Mouse (Mus musculus) heart, embryonic 16.5 days (tissue): ENCODE measurements around the gene Xpnpep2. TPM values are rescaled to one million over a fixed set of nuclear protein-coding genes. Genes with fewer than 3 reads are reported as not detected.

Experiments
- ATAC-seq: fragments of 200-750 bp; cut with Nextera tagmentation; replicated peaks from 2 replicates; pipeline ENCODE4 v1.8.0; 2017; ENCODE audit warnings: moderate number of reproducible peaks; ENCODE audit not compliant: insufficient read depth, low FRiP score; ENCODE audit errors: extremely low read depth
- H3K27ac ChIP-seq: fragments of 300-500 bp; sonication (generic); 2 replicates; pipeline ENCODE4 v1.5.1; 2014; ENCODE audit warnings: mild to moderate bottlenecking, low read length, control low read depth, moderate library complexity
- H3K27me3 ChIP-seq: fragments of 300-500 bp; sonication (generic); 2 replicates; pipeline ENCODE4 v1.6.1; 2014; ENCODE audit warnings: low read length, mixed read lengths; ENCODE audit not compliant: control insufficient read depth, insufficient read depth
- H3K36me3 ChIP-seq: fragments of 300-500 bp; sonication (generic); 2 replicates; pipeline ENCODE4 v1.6.1; 2014; ENCODE audit not compliant: control insufficient read depth, insufficient read depth
- H3K4me1 ChIP-seq: fragments of 300-500 bp; sonication (generic); 2 replicates; pipeline ENCODE4 v1.6.1; 2014; ENCODE audit warnings: low read length, mixed read lengths; ENCODE audit not compliant: control insufficient read depth, insufficient read depth
- H3K4me2 ChIP-seq: fragments of 300-500 bp; sonication (generic); 2 replicates; pipeline ENCODE4 v1.6.1; 2014; ENCODE audit warnings: low read depth, mild to moderate bottlenecking, control low read depth, low read length
- H3K4me3 ChIP-seq: fragments of 300-500 bp; sonication (generic); 2 replicates; pipeline ENCODE4 v1.5.1; 2014; ENCODE audit warnings: mild to moderate bottlenecking, control low read depth, low read length
- H3K9ac ChIP-seq: fragments of 300-500 bp; sonication (generic); 2 replicates; pipeline ENCODE4 v1.6.1; 2014; ENCODE audit warnings: low read length, control low read depth
- H3K9me3 ChIP-seq: fragments of 300-500 bp; sonication (generic); replicated peaks from 2 replicates; pipeline ENCODE4 v1.6.1; 2016; ENCODE audit warnings: low read length; ENCODE audit not compliant: control insufficient read depth
- WGBS: fragments of 180-500 bp; shearing (Covaris S2); extraction: QIAGEN DNeasy Blood & Tissue Kit; methylation state at CpG from one replicate; pipeline ENCODE4 v1.1.7; 2014; 5-methylcytosine and 5-hydroxymethylcytosine counted together
- polyA plus RNA-seq: library from polyadenylated mRNA; unstranded; fragments of >200 nt; fragmentation: Nextera tagmentation; extraction: Ambion mirVana; gene quantifications from 2 replicates; pipeline ENCODE4 v1.2.1, GENCODE M21; 2015

Xpnpep2 gene
- 0.84 and 0.98 TPM in 2 replicates for polyA plus RNA-seq

- Histone ChIP-seq H3K4me1 (no peaks in the 10 kb centered on the region), H3K36me3 (no peaks in the 10 kb centered on the region), H3K4me2 (no peak within 1 kb of the TSS), H3K9me3 (no peaks in the 10 kb centered on the region), H3K9ac (no peak within 1 kb of the TSS), H3K4me3 (no peak within 1 kb of the TSS), H3K27me3 (peaks cover 2% of the 10 kb centered on the region; the same call in 1 of the 2 replicates), H3K27ac (no peak within 1 kb of the TSS)
- ATAC-seq = no peak
- 44% methylated on average over 6 of the region's 6 CpGs for WGBS
These were observed at the start of gene Xpnpep2 for GRCm38 (mm10) chrX:48108394-48109315. Xpnpep2 (plus strand) TSS chrX:48108725.

GRCm38 (mm10) chrX:48062481-48062880 lies 46.0 kb upstream of the Xpnpep2 start:
- no peak overlapping the region for H3K27ac ChIP-seq
- no peaks in the 10 kb centered on the region for H3K36me3 ChIP-seq
- no peaks in the 10 kb centered on the region for H3K4me1 ChIP-seq
- H3K4me2 ChIP-seq = no peak overlapping the region
- H3K9ac ChIP-seq = no peak overlapping the region
- ATAC-seq = no peak
- H3K4me3 ChIP-seq = no peak overlapping the region
- WGBS = 81% methylated on average over 4 of the region's 4 CpGs
- no peaks in the 10 kb centered on the region for H3K9me3 ChIP-seq
- no peaks in the 10 kb centered on the region for H3K27me3 ChIP-seq

GRCm38 (mm10) chrX:48064166-48064853 lies 44.2 kb upstream of the Xpnpep2 start:
- Histone ChIP-seq H3K27ac (no peak overlapping the region), H3K4me1 (no peaks in the 10 kb centered on the region), H3K4me3 (no peak overlapping the region), H3K27me3 (no peaks in the 10 kb centered on the region), H3K4me2 (no peak overlapping the region), H3K36me3 (no peaks in the 10 kb centered on the region), H3K9ac (no peak overlapping the region), H3K9me3 (no peaks in the 10 kb centered on the region)
- WGBS = 43% methylated on average over 5 of the region's 5 CpGs
- no peak for ATAC-seq

GRCm38 (mm10) chrX:48066891-48067290 lies 41.6 kb upstream of the Xpnpep2 start:
- Histone ChIP-seq H3K4me3 (no peak overlapping the region), H3K4me1 (no peaks in the 10 kb centered on the region), H3K9ac (no peak overlapping the region), H3K27me3 (no peaks in the 10 kb centered on the region; the same call in 1 of the 2 replicates), H3K9me3 (no peaks in the 10 kb centered on the region), H3K36me3 (no peaks in the 10 kb centered on the region), H3K4me2 (no peak overlapping the region), H3K27ac (no peak overlapping the region)
- whole genome bisulfite sequencing = 61% methylated on average over 3 of the region's 3 CpGs
- ATAC-seq = no peak

- Histone ChIP-seq H3K9me3 (no peaks in the 10 kb centered on the region), H3K36me3 (no peaks in the 10 kb centered on the region), H3K4me1 (no peaks in the 10 kb centered on the region), H3K9ac (no peak overlapping the region), H3K27ac (no peak overlapping the region), H3K4me3 (no peak overlapping the region), H3K27me3 (peaks cover 5% of the 10 kb centered on the region; the same call in 1 of the 2 replicates), H3K4me2 (no peak overlapping the region)
- WGBS = 42% methylated on average over 3 of the region's 3 CpGs
- ATAC-seq = no peak
These were observed 36.6 kb upstream of the Xpnpep2 start for GRCm38 (mm10) chrX:48071961-48072360.

- Histone ChIP-seq H3K4me3 (no peak overlapping the region), H3K27ac (no peak overlapping the region), H3K4me1 (no peaks in the 10 kb centered on the region), H3K4me2 (no peak overlapping the region), H3K9me3 (no peaks in the 10 kb centered on the region), H3K27me3 (peaks cover 5% of the 10 kb centered on the region; the same call in 1 of the 2 replicates), H3K9ac (no peak overlapping the region), H3K36me3 (no peaks in the 10 kb centered on the region)
- 46% methylated on average over 5 of the region's 5 CpGs for WGBS
- no peak for ATAC-seq
These were observed 36.1 kb upstream of the Xpnpep2 start for GRCm38 (mm10) chrX:48072401-48072800.

GRCm38 (mm10) chrX:48074691-48075090 lies 33.8 kb upstream of the Xpnpep2 start:
- Histone ChIP-seq H3K27ac (no peak overlapping the region), H3K27me3 (peaks cover 5% of the 10 kb centered on the region; the same call in 1 of the 2 replicates), H3K4me3 (no peak overlapping the region), H3K4me1 (no peaks in the 10 kb centered on the region), H3K36me3 (no peaks in the 10 kb centered on the region), H3K4me2 (no peak overlapping the region), H3K9me3 (no peaks in the 10 kb centered on the region), H3K9ac (no peak overlapping the region)
- WGBS = 70% methylated on average over 3 of the region's 3 CpGs
- no peak for ATAC-seq

- H3K27ac ChIP-seq = no peak overlapping the region
- 68% methylated on average over 4 of the region's 4 CpGs for WGBS
- no peak for ATAC-seq
- peaks cover 5% of the 10 kb centered on the region; the same call in 1 of the 2 replicates for H3K27me3 ChIP-seq
- no peak overlapping the region for H3K4me2 ChIP-seq
- H3K4me3 ChIP-seq = no peak overlapping the region
- H3K9me3 ChIP-seq = no peaks in the 10 kb centered on the region
- H3K4me1 ChIP-seq = no peaks in the 10 kb centered on the region
- no peak overlapping the region for H3K9ac ChIP-seq
- no peaks in the 10 kb centered on the region for H3K36me3 ChIP-seq
These were observed 31.6 kb upstream of the Xpnpep2 start for GRCm38 (mm10) chrX:48076806-48077425.
